Mouse (Mus musculus): ENCODE results near the gene Ppie. TPM values are rescaled to one million over a fixed set of nuclear protein-coding genes. Genes with fewer than 3 reads are reported as not detected.
A peak's percentile ranks its signal among the peaks of the same experiment; 100 is the strongest.
"Not testable (repeated sequence)": the region's sequence is repeated elsewhere in the genome, so short reads cannot be mapped to it uniquely, and the experiment has no call there.

Gene Ppie
- 20.5 and 20.7 TPM in 2 replicates for polyA plus RNA-seq (2012; ENCODE audit: insufficient read depth, insufficient read length, missing spikeins)

DNA sequence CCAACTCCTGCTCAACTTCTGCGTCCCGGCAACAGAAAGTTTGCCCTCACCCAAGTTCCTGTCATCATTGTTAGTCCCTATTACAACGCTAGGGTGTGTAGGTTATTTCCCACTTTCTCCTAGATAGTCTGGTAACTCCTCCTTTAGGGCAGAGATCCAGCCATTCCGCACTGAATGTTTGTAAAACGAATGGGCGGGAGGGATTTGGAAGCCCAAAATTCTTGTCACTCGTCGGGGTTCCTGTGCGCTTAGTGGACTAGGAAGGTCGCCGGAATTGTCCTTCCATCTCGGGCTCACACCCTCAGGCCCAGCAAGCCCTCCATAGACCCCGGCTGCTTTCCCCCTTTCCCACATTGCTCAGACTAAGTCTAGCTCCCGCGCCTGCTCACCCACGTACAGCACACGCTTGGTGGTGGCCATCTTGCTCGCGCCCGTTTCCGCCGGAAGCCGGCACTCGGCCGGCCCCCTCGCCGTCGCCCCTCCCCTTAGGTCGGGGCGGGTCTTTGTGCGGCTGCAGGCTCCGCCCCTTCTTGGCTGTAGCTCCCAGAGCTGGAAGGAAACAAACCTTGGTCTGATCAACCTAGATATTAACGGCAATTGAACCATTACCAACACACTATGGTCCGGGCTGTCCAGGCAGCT lies at the start of gene Ppie:
TSS of gene Ppie (minus strand) at position 439 of the 642 bp plus-strand sequence.
- Histone ChIP-seq H3K27ac (ENCODE audit: insufficient read depth, low read depth, low read length) (peak within 1 kb of the TSS; percentile 64), H3K4me1 (ENCODE audit: control insufficient read depth, insufficient read depth, low read length) (peaks cover 7% of the 10 kb centered on the region), H3K4me3 (ENCODE audit: insufficient read depth, low read length) (peak within 1 kb of the TSS; percentile 86)
- TF ChIP-seq CTCF (IDR thresholded peaks at IDR 0.05; ENCODE audit: low read depth, low read length) (no peak), POLR2A (IDR thresholded peaks at IDR 0.05; ENCODE audit: borderline replicate concordance, low read depth, low read length) (no peak; the same call in 1 of the 2 replicates)

DNA sequence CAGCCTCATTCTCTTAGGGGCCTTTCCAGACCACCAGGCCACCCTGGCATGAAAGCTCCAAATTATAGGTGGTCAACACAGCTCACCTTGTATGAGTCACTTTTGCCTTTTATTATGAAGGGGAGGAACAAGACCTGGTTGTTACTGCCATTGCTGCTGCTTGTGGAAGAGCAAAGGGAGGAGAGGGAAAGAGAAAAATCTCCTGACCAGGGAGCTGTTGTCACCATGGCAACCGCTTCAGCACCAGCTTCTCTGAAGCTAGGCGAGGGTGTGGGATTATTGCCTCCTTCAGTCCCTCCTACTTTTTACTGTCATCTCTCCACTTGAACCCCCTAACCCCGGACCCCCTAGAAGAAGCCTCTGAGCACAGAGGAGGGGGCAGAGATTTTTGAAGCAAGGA lies 45.1 kb upstream of the Ppie start:
- Histone ChIP-seq H3K27ac (ENCODE audit: insufficient read depth, low read depth, low read length) (no peak overlapping the region), H3K4me3 (ENCODE audit: insufficient read depth, low read length) (no peak overlapping the region), H3K4me1 (ENCODE audit: control insufficient read depth, insufficient read depth, low read length) (no peaks in the 10 kb centered on the region)
- no peak for TF ChIP-seq POLR2A (IDR thresholded peaks at IDR 0.05; ENCODE audit: borderline replicate concordance, low read depth, low read length)
- TF ChIP-seq CTCF (IDR thresholded peaks at IDR 0.05; ENCODE audit: low read depth, low read length) = no peak

DNA sequence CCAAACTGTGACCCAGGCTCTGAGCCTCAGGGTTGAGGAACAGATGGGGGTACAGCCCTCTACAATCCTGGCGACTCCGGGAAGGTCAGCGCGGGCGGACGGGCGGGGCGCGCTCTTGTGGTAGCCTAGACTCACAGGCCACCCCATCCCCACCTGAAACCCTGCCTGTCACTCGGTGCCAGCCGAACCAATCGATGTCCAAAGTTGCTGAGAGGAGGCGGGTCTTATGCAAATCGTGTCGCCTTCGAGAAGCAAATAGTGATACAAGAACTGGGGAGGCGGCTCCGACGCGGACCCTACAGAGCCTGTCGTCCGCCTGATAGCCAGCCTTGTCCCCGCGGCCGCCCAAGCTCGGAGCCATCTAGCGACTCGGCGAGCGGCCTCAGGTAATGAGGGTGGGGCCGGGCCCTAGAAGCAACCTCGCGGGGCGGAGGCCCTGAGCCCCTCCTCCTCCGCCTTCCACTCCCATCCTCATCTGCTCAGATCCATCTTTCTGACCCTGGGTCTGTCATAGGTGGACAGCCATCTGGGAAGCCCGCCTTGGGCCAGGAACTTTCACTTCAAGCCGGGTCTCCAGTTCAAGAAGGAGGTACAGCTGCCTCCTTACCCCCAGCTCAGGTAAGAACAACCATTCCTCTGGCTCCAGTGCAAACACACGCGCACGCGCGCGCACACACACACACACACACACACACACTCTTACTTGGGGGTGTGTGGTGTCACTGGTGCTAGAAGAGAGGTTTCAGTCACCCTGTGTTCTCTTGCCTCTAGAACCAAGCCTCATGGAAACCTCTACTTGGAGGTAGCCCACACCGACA lies 43.7 kb upstream of the Ppie start:
- Histone ChIP-seq H3K4me1 (ENCODE audit: control insufficient read depth, insufficient read depth, low read length) (no peaks in the 10 kb centered on the region), H3K27ac (ENCODE audit: insufficient read depth, low read depth, low read length) (no peak overlapping the region), H3K4me3 (ENCODE audit: insufficient read depth, low read length) (peak overlapping the region; percentile 35)
- TF ChIP-seq POLR2A (IDR thresholded peaks at IDR 0.05; ENCODE audit: borderline replicate concordance, low read depth, low read length) (no peak), CTCF (IDR thresholded peaks at IDR 0.05; ENCODE audit: low read depth, low read length) (no peak)

DNA sequence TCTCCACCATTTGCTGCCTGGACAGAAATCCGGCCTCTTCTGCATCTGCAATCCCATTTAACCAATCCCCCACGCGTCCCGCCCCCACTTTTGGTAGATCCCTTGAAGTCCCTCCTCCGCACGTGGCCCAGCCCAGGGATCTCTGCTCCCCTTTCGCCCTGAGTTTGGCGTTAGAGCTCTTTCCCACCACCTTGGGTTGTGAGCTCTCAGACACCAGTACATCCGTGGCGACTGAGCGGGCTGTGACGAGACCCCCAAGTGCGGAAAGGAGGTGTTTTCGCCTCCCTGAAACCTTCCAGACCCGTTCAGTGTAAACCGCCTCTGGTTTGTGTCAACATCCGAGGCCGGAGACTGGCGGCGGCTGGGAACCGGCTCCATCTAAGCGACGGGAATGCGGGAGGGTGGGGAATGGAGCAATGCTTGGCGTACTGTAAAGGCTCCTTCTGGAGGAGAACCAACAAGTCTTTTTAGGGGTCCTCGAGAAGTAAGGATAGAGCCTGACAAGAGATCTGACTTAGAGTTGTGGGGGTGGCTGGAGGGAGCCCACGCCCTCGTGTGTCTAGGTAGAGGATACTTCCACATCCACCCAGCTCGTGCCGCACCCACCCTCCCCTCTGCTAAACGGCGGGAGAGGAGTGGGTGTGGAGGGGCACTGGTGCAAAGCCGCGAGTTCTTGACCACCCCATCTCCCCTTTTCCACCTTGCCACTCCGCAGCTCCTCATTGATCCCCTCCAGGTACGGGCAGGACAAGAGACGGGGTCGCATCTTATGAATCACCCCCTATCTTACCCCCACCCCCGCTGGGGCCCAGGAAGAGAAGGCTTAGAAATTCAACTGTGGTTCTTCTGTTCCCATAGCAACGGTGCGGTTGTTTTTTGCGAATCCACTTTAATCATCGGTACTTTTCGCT lies 42.8 kb upstream of the Ppie start, which contains the start of gene Hpcal4:
TSS of gene Hpcal4 (plus strand) at position 900 of the 911 bp plus-strand sequence.
- TF ChIP-seq POLR2A (IDR thresholded peaks at IDR 0.05; ENCODE audit: borderline replicate concordance, low read depth, low read length) (no peak), CTCF (IDR thresholded peaks at IDR 0.05; ENCODE audit: low read depth, low read length) (no peak)
- Histone ChIP-seq H3K4me3 (ENCODE audit: insufficient read depth, low read length) (peak within 1 kb of the TSS; percentile 35), H3K4me1 (ENCODE audit: control insufficient read depth, insufficient read depth, low read length) (no peaks in the 10 kb centered on the region), H3K27ac (ENCODE audit: insufficient read depth, low read depth, low read length) (no peak within 1 kb of the TSS)

DNA sequence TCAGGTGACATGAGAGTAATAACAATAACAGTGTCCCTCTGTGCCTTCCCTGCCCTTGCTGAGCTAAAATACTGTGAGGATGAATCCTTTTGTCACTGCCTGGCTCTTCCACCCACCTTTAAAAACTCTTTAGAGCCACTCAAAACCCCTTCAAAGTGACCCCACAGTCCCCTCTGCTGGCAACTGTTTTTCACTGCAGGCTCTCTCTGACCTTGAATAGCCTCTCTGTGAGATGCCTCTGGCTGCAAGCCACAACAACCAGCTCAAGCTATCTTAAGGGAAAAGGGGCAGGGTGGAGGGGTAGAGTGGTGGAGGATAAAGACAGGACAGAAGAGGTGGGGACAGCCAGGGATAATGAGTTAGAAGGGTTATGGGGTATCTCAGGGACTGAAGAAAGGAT lies 32.1 kb upstream of the Ppie start:
- H3K4me1 ChIP-seq (ENCODE audit: control insufficient read depth, insufficient read depth, low read length) = 0 out of 2 replicates have a peak, but pooled peaks cover 4% of the 10 kb centered on the region
- H3K4me3 ChIP-seq (ENCODE audit: insufficient read depth, low read length) = no peak overlapping the region
- TF ChIP-seq CTCF (IDR thresholded peaks at IDR 0.05; ENCODE audit: low read depth, low read length) (no peak), POLR2A (IDR thresholded peaks at IDR 0.05; ENCODE audit: borderline replicate concordance, low read depth, low read length) (no peak)
- no peak overlapping the region for H3K27ac ChIP-seq (ENCODE audit: insufficient read depth, low read depth, low read length)

DNA sequence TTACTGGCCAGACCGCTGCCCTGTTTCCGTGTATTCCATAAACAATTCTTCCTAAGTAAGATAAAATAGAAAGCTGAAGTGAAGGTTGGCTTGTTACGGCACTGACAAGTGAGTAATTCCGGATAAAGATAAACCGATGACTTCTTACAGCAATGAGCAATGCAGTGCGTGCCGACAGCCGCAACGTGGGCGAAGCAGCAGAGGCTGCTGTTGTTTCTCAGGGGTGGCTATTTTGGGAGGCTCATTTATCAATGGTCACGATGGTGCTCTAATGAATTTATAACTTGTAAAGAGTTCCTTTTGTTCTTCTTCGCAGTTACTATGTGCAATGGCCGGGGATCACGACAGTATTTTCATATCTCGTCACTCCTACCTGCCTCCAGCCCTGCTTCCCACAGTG lies 24.4 kb upstream of the Ppie start:
- Histone ChIP-seq H3K4me3 (ENCODE audit: insufficient read depth, low read length) (no peak overlapping the region), H3K27ac (ENCODE audit: insufficient read depth, low read depth, low read length) (no peak overlapping the region)
- TF ChIP-seq POLR2A (IDR thresholded peaks at IDR 0.05; ENCODE audit: borderline replicate concordance, low read depth, low read length) (no peak), CTCF (IDR thresholded peaks at IDR 0.05; ENCODE audit: low read depth, low read length) (no peak)

DNA sequence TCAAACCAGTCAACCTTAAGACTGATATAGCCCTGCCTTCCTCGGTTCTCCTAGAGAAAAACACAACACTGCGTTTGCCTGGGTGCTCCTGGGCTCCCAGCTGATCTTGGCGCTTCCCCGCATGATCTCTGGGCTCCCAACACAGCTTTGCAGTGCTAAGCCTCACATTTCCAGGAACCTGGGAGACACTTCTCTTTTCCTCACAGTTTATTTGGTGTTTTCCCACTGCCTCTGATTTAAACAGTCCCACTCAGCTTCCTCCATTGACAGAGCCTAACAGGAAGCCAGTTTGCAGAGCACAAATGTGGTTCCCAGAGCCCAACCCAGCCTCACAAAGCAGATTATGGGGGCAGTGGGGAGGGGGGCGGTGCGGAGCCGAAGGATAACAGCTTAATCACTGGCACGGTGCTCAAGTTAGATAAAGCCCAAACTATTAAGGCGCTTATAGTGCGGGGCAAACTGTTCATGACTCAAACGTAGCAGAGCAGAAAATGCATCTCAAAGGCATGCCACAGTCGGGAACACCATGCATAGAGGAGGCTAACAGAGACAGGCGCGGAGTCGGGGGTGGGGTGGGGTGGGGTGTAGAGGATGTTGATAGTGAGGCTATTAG lies 22.7 kb upstream of the Ppie start:
- Histone ChIP-seq H3K27ac (ENCODE audit: insufficient read depth, low read depth, low read length) (no peak overlapping the region), H3K4me3 (ENCODE audit: insufficient read depth, low read length) (no peak overlapping the region), H3K4me1 (ENCODE audit: control insufficient read depth, insufficient read depth, low read length) (peaks cover 3% of the 10 kb centered on the region; the same call in 1 of the 2 replicates)
- TF ChIP-seq CTCF (IDR thresholded peaks at IDR 0.05; ENCODE audit: low read depth, low read length) (no peak), POLR2A (IDR thresholded peaks at IDR 0.05; ENCODE audit: borderline replicate concordance, low read depth, low read length) (no peak)

More for the DNA sequence above, 24.4 kb upstream of the Ppie start:
- H3K4me1 ChIP-seq (ENCODE audit: control insufficient read depth, insufficient read depth, low read length) = peaks cover 3% of the 10 kb centered on the region; the same call in 1 of the 2 replicates

DNA sequence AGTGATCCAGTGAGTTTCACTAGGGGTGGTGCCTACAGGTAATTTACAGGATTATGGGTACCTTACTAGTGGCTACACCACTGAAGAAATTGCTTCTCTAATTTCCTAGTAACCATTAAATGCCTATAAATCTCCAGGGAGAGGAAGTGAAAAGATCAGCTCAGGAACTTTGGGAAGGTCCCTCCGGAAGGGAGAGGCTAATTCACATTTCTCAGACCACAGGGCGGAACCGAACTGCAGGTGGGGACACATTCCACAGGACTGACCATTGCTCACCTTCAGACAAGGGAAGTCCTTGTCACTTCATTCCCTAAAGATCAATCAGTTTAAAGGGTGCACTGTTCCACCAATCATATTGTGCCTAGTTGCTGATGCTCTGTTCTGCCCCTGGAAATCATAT lies 21.5 kb upstream of the Ppie start:
- H3K27ac ChIP-seq (ENCODE audit: insufficient read depth, low read depth, low read length); H3K4me1 ChIP-seq (ENCODE audit: control insufficient read depth, insufficient read depth, low read length); H3K4me3 ChIP-seq (ENCODE audit: insufficient read depth, low read length): not testable (repeated sequence)

DNA sequence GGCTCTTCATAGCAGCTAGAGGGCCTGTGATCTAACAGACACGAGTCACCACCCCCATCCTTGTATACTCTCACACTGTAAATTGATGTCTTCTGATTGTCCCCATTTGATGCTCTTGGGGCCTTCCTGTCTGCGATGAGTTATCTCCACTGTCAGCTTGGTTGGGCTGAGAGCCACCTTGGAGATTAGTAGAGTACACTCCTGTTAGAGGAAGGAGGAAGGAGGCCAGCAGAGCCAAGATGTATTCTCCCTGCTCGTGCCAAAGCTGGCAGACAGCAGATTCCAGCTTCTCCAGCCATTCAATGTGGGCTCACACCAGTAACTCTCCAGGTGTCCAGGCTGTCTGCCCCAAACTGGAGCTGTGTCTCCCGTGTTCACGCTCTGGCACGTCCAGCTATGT lies 20.8 kb upstream of the Ppie start:
- H3K4me1 ChIP-seq (ENCODE audit: control insufficient read depth, insufficient read depth, low read length) = peaks cover 3% of the 10 kb centered on the region; the same call in 1 of the 2 replicates
- H3K4me3 ChIP-seq (ENCODE audit: insufficient read depth, low read length) = no peak overlapping the region
- no peak overlapping the region for H3K27ac ChIP-seq (ENCODE audit: insufficient read depth, low read depth, low read length)
- TF ChIP-seq CTCF (IDR thresholded peaks at IDR 0.05; ENCODE audit: low read depth, low read length) (no peak), POLR2A (IDR thresholded peaks at IDR 0.05; ENCODE audit: borderline replicate concordance, low read depth, low read length) (no peak)

Measured in bone marrow macrophage, adult 2 months (primary cell).